Mouse (Mus musculus) midbrain, embryonic 15.5 days (tissue): ENCODE measurements at regions not wholly inside any gene's neighbourhood (a gene's known extent, or its start where the extent isn't known, plus 50 kb on each side); places are given as distances from the start of the nearest gene placed in this dataset.

Experiments
- ATAC-seq: fragments of 200-750 bp; cut with Nextera tagmentation; replicated peaks from 2 replicates; pipeline ENCODE4 v1.8.0; 2017; ENCODE audit warnings: moderate TSS enrichment
- H3K27ac ChIP-seq: fragments of 300-500 bp; sonication (generic); 2 replicates; pipeline ENCODE4 v1.5.1; 2015; ENCODE audit warnings: mild to moderate bottlenecking, inconsistent platforms
- H3K27me3 ChIP-seq: fragments of 300-500 bp; sonication (generic); replicated peaks from 2 replicates; pipeline ENCODE4 v1.6.1; 2015; ENCODE audit warnings: inconsistent platforms
- H3K36me3 ChIP-seq: fragments of 300-500 bp; sonication (generic); replicated peaks from 2 replicates; pipeline ENCODE4 v1.6.1; 2015; ENCODE audit warnings: inconsistent platforms
- H3K4me1 ChIP-seq: fragments of 300-500 bp; sonication (generic); 2 replicates; pipeline ENCODE4 v1.6.1; 2015; ENCODE audit warnings: inconsistent platforms
- H3K4me2 ChIP-seq: fragments of 300-500 bp; sonication (generic); 2 replicates; pipeline ENCODE4 v1.6.1; 2015; ENCODE audit warnings: inconsistent platforms, mild to moderate bottlenecking, moderate library complexity
- H3K4me3 ChIP-seq: fragments of 300-500 bp; sonication (generic); 2 replicates; pipeline ENCODE4 v1.5.1; 2015; ENCODE audit warnings: mild to moderate bottlenecking, inconsistent platforms
- H3K9ac ChIP-seq: fragments of 300-500 bp; sonication (generic); 2 replicates; pipeline ENCODE4 v1.6.1; 2015; ENCODE audit warnings: mild to moderate bottlenecking, inconsistent platforms
- H3K9me3 ChIP-seq: fragments of 300-500 bp; sonication (generic); 2 replicates; pipeline ENCODE4 v1.6.1; 2016; ENCODE audit warnings: inconsistent platforms
- WGBS: fragments of 180-500 bp; shearing (Covaris S2); methylation state at CpG from one replicate; pipeline ENCODE4 v1.1.7; 2015; ENCODE audit warnings: mixed read lengths; 5-methylcytosine and 5-hydroxymethylcytosine counted together

GRCm38 (mm10) chr17:79504209-79504608 lies 107.5 kb upstream of the Rmdn2 start:
- no peak overlapping the region for H3K9ac ChIP-seq
- no peak overlapping the region for H3K4me2 ChIP-seq
- 90% methylated on average over 3 of the region's 3 CpGs for WGBS
- no peak for ATAC-seq
- H3K27ac ChIP-seq: no peak overlapping the region
- no peaks in the 10 kb centered on the region for H3K9me3 ChIP-seq
- H3K4me1 ChIP-seq: no peaks in the 10 kb centered on the region
- no peaks in the 10 kb centered on the region for H3K27me3 ChIP-seq
- no peak overlapping the region for H3K4me3 ChIP-seq
- H3K36me3 ChIP-seq: no peaks in the 10 kb centered on the region

- no peak for ATAC-seq
- H3K4me2 ChIP-seq: no peak overlapping the region
- H3K4me1 ChIP-seq: no peaks in the 10 kb centered on the region
- no peak overlapping the region for H3K27ac ChIP-seq
- no peaks in the 10 kb centered on the region for H3K36me3 ChIP-seq
- 97% methylated on average over 1 of the region's 1 CpGs for WGBS
- H3K4me3 ChIP-seq: no peak overlapping the region
- H3K9me3 ChIP-seq: no peaks in the 10 kb centered on the region
- no peaks in the 10 kb centered on the region for H3K27me3 ChIP-seq
- H3K9ac ChIP-seq: no peak overlapping the region
Observed at GRCm38 (mm10) chr17:79505565-79505964, 106.1 kb upstream of the Rmdn2 start.

- Histone ChIP-seq H3K27me3 (no peaks in the 10 kb centered on the region), H3K36me3 (no peaks in the 10 kb centered on the region), H3K4me3 (no peak overlapping the region), H3K9me3 (no peaks in the 10 kb centered on the region), H3K4me1 (no peaks in the 10 kb centered on the region), H3K4me2 (no peak overlapping the region), H3K9ac (no peak overlapping the region), H3K27ac (no peak overlapping the region)
- ATAC-seq: no peak
- WGBS: 80% methylated on average over 8 of the region's 8 CpGs
Observed at GRCm38 (mm10) chr17:79509281-79509680, 102.4 kb upstream of the Rmdn2 start.

GRCm38 (mm10) chr17:79509957-79510710 lies 101.5 kb upstream of the Rmdn2 start:
- Histone ChIP-seq H3K4me3 (no peak overlapping the region), H3K9me3 (no peaks in the 10 kb centered on the region), H3K4me2 (no peak overlapping the region), H3K4me1 (no peaks in the 10 kb centered on the region), H3K27ac (no peak overlapping the region), H3K27me3 (no peaks in the 10 kb centered on the region), H3K36me3 (no peaks in the 10 kb centered on the region), H3K9ac (no peak overlapping the region)
- no peak for ATAC-seq
- WGBS: 88% methylated on average over 11 of the region's 11 CpGs

- Histone ChIP-seq H3K9ac (no peak overlapping the region), H3K4me3 (no peak overlapping the region), H3K4me2 (no peak overlapping the region), H3K9me3 (no peaks in the 10 kb centered on the region), H3K36me3 (no peaks in the 10 kb centered on the region), H3K27me3 (no peaks in the 10 kb centered on the region), H3K27ac (no peak overlapping the region), H3K4me1 (no peaks in the 10 kb centered on the region)
- WGBS: 71% methylated on average over 9 of the region's 9 CpGs
- ATAC-seq: no peak
Observed at GRCm38 (mm10) chr17:79511218-79511617, 100.4 kb upstream of the Rmdn2 start.

GRCm38 (mm10) chr17:79514076-79514475 lies 97.6 kb upstream of the Rmdn2 start:
- H3K9ac ChIP-seq: no peak overlapping the region
- no peak overlapping the region for H3K4me3 ChIP-seq
- H3K9me3 ChIP-seq: no peaks in the 10 kb centered on the region
- no peak overlapping the region for H3K4me2 ChIP-seq
- no peak overlapping the region for H3K27ac ChIP-seq
- H3K27me3 ChIP-seq: no peaks in the 10 kb centered on the region
- H3K36me3 ChIP-seq: no peaks in the 10 kb centered on the region
- no peaks in the 10 kb centered on the region for H3K4me1 ChIP-seq
- 86% methylated on average over 7 of the region's 7 CpGs for WGBS
- no peak for ATAC-seq

- no peak overlapping the region for H3K9ac ChIP-seq
- H3K27ac ChIP-seq: no peak overlapping the region
- H3K4me1 ChIP-seq: no peaks in the 10 kb centered on the region
- 54% methylated on average over 3 of the region's 3 CpGs for WGBS
- no peaks in the 10 kb centered on the region for H3K27me3 ChIP-seq
- ATAC-seq: no peak; the same call in 1 of the 2 replicates
- H3K4me3 ChIP-seq: no peak overlapping the region
- no peak overlapping the region for H3K4me2 ChIP-seq
- H3K36me3 ChIP-seq: no peaks in the 10 kb centered on the region
- H3K9me3 ChIP-seq: no peaks in the 10 kb centered on the region
Observed at GRCm38 (mm10) chr17:79518185-79518584, 93.5 kb upstream of the Rmdn2 start.

- Histone ChIP-seq H3K4me1 (no peaks in the 10 kb centered on the region), H3K27ac (no peak overlapping the region), H3K9me3 (no peaks in the 10 kb centered on the region), H3K4me3 (no peak overlapping the region), H3K27me3 (no peaks in the 10 kb centered on the region), H3K9ac (no peak overlapping the region), H3K36me3 (no peaks in the 10 kb centered on the region), H3K4me2 (no peak overlapping the region)
- WGBS: 82% methylated on average over 5 of the region's 5 CpGs
- no peak for ATAC-seq
Observed at GRCm38 (mm10) chr17:79518696-79519095, 93.0 kb upstream of the Rmdn2 start.

- no peaks in the 10 kb centered on the region for H3K36me3 ChIP-seq
- no peaks in the 10 kb centered on the region for H3K9me3 ChIP-seq
- H3K4me1 ChIP-seq: no peaks in the 10 kb centered on the region
- no peak overlapping the region for H3K27ac ChIP-seq
- ATAC-seq: no peak
- WGBS: 85% methylated on average over 4 of the region's 4 CpGs
- H3K4me2 ChIP-seq: no peak overlapping the region
- H3K27me3 ChIP-seq: no peaks in the 10 kb centered on the region
- no peak overlapping the region for H3K9ac ChIP-seq
- H3K4me3 ChIP-seq: no peak overlapping the region
Observed at GRCm38 (mm10) chr17:79519356-79519755, 92.3 kb upstream of the Rmdn2 start.

- no peaks in the 10 kb centered on the region for H3K4me1 ChIP-seq
- no peak overlapping the region for H3K4me2 ChIP-seq
- WGBS: 86% methylated on average over 5 of the region's 5 CpGs
- ATAC-seq: no peak
- no peak overlapping the region for H3K9ac ChIP-seq
- H3K27me3 ChIP-seq: no peaks in the 10 kb centered on the region
- H3K9me3 ChIP-seq: no peaks in the 10 kb centered on the region
- no peaks in the 10 kb centered on the region for H3K36me3 ChIP-seq
- no peak overlapping the region for H3K27ac ChIP-seq
- no peak overlapping the region for H3K4me3 ChIP-seq
Observed at GRCm38 (mm10) chr17:79520283-79520682, 91.4 kb upstream of the Rmdn2 start.

- Histone ChIP-seq H3K27me3 (no peaks in the 10 kb centered on the region), H3K9me3 (no peaks in the 10 kb centered on the region), H3K4me2 (no peak overlapping the region), H3K36me3 (no peaks in the 10 kb centered on the region), H3K4me3 (no peak overlapping the region), H3K27ac (no peak overlapping the region), H3K9ac (no peak overlapping the region), H3K4me1 (no peaks in the 10 kb centered on the region)
- no peak for ATAC-seq
- 95% methylated on average over 7 of the region's 7 CpGs for WGBS
Observed at GRCm38 (mm10) chr17:79521691-79522090, 90.0 kb upstream of the Rmdn2 start.

GRCm38 (mm10) chr17:79523230-79523629 lies 88.4 kb upstream of the Rmdn2 start:
- H3K9ac ChIP-seq: no peak overlapping the region
- H3K36me3 ChIP-seq: no peaks in the 10 kb centered on the region
- no peak overlapping the region for H3K4me3 ChIP-seq
- no peaks in the 10 kb centered on the region for H3K9me3 ChIP-seq
- 95% methylated on average over 3 of the region's 3 CpGs for WGBS
- H3K27me3 ChIP-seq: no peaks in the 10 kb centered on the region
- H3K4me1 ChIP-seq: no peaks in the 10 kb centered on the region
- no peak overlapping the region for H3K4me2 ChIP-seq
- no peak overlapping the region for H3K27ac ChIP-seq
- no peak for ATAC-seq

GRCm38 (mm10) chr17:79527391-79527790 lies 84.3 kb upstream of the Rmdn2 start:
- Histone ChIP-seq H3K27ac (no peak overlapping the region), H3K27me3 (no peaks in the 10 kb centered on the region), H3K36me3 (no peaks in the 10 kb centered on the region), H3K9me3 (no peaks in the 10 kb centered on the region), H3K9ac (no peak overlapping the region), H3K4me3 (no peak overlapping the region), H3K4me1 (no peaks in the 10 kb centered on the region), H3K4me2 (no peak overlapping the region)
- 92% methylated on average over 3 of the region's 3 CpGs for WGBS
- no peak for ATAC-seq
